Mouse (Mus musculus): ENCODE results near the gene Gm20817. TPM values are rescaled to one million over a fixed set of nuclear protein-coding genes. Genes with fewer than 3 reads are reported as not detected.

Gene Gm20817
- polyA plus RNA-seq (2012; rRNA removed; ENCODE audit: low replicate concordance): not detected in 2 replicates

GRCm38 (mm10) chrY:68832628-68833027 is at the start of gene Gm20817:
Gm20817 (minus strand) TSS chrY:68832728.

